Mouse (Mus musculus): ENCODE measurements around the gene Pof1b.

DNA sequence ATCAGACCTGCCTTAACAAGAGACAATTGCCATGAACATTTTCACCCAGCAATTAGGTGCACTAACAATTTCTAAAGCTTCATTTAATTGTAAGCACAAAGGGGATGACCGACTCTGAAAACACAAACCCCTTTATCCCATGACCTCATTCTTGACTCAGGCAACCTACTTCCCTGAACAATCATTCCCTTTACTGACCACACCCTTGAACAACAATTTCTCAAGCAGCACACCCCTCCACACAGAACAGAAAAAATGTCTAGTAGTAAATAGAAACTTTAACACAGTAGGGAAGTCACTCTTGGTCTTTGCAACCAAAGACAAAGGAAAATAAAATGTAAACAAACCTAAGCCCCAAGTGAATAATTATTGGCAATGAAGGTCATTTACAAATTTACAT lies 4.1 kb downstream of the Pof1b start:
- TF ChIP-seq POLR2A (IDR thresholded peaks at IDR 0.05; ENCODE audit: insufficient read depth, low read depth, low read length), result no peak
- no peak for TF ChIP-seq EP300 (IDR thresholded peaks at IDR 0.05; ENCODE audit: insufficient read depth, low read depth, low read length)
- TF ChIP-seq CTCF (IDR thresholded peaks at IDR 0.05), result no peak
